Mouse (Mus musculus) hindbrain, postnatal 0 days (tissue): ENCODE measurements around the gene Per1. TPM values are rescaled to one million over a fixed set of nuclear protein-coding genes. Genes with fewer than 3 reads are reported as not detected.

Experiments used
- ATAC-seq: fragments of 200-750 bp; cut with Nextera tagmentation; 2 replicates; pipeline ENCODE4 v1.8.0; 2017; ENCODE audit warnings: mild to moderate bottlenecking, moderate TSS enrichment, moderate library complexity
- DNase-seq: peaks from one replicate; pipeline ENCODE4 v3.0.0-alpha.2; 2015; ENCODE audit warnings: low spot score
- H3K27ac ChIP-seq: fragments of 300-500 bp; sonication (generic); 2 replicates; pipeline ENCODE4 v1.5.1; 2014; ENCODE audit warnings: mild to moderate bottlenecking
- H3K27me3 ChIP-seq: fragments of 300-500 bp; sonication (generic); 2 replicates; pipeline ENCODE4 v1.6.1; 2014; ENCODE audit warnings: low read length, mixed read lengths; ENCODE audit not compliant: insufficient read depth
- H3K36me3 ChIP-seq: fragments of 300-500 bp; sonication (generic); 2 replicates; pipeline ENCODE4 v1.6.1; 2014; ENCODE audit warnings: low read length, mixed read lengths; ENCODE audit not compliant: insufficient read depth
- H3K4me1 ChIP-seq: fragments of 300-500 bp; sonication (generic); 2 replicates; pipeline ENCODE4 v1.6.1; 2014; ENCODE audit warnings: antibody characterized with exemption, low read length, mixed read lengths; ENCODE audit not compliant: insufficient read depth
- H3K4me2 ChIP-seq: fragments of 300-500 bp; sonication (generic); 2 replicates; pipeline ENCODE4 v1.6.1; 2014; ENCODE audit warnings: low read depth, mild to moderate bottlenecking, low read length, moderate library complexity, mixed read lengths
- H3K4me3 ChIP-seq: fragments of 300-500 bp; sonication (generic); 2 replicates; pipeline ENCODE4 v1.5.1; 2014; ENCODE audit warnings: low read length
- H3K9ac ChIP-seq: fragments of 300-500 bp; sonication (generic); replicated peaks from 2 replicates; pipeline ENCODE4 v1.6.1; 2014; ENCODE audit warnings: mild to moderate bottlenecking, low read length, moderate library complexity, mixed read lengths
- H3K9me3 ChIP-seq: fragments of 300-500 bp; sonication (generic); 2 replicates; pipeline ENCODE4 v1.6.1; 2016; ENCODE audit warnings: low read length, mixed read lengths
- CTCF ChIP-seq: IDR thresholded peaks from 2 replicates; pipeline ENCODE4 v1.5.1; 2016; ENCODE audit warnings: antibody characterized with exemption, control low read depth, low read depth
- WGBS: fragments of 180-500 bp; shearing (Covaris S2); extraction: QIAGEN DNeasy Blood & Tissue Kit; methylation state at CpG from one replicate; pipeline ENCODE4 v1.1.7; 2014; 5-methylcytosine and 5-hydroxymethylcytosine counted together
- polyA plus RNA-seq: library from polyadenylated mRNA; unstranded; fragments of >200 nt; fragmentation: Nextera tagmentation; extraction: Ambion mirVana; gene quantifications from 2 replicates; pipeline ENCODE4 v1.2.1, GENCODE M21; 2015
- total RNA-seq: library from RNA; depleted of rRNA; stranded (reverse); fragments of >200 nt; gene quantifications from 2 replicates; pipeline ENCODE4 v1.2.3, GENCODE M21; 2014

Gene Per1
- total and polyA plus RNA-seq, 2 experiments from 2014 or later: 15.9 to 27.1 TPM

GRCm38 (mm10) chr11:69074776-69075069 is 20.3 kb upstream of the Per1 start:
- H3K36me3 ChIP-seq: no peaks in the 10 kb centered on the region

GRCm38 (mm10) chr11:69075764-69076479 is 19.1 kb upstream of the Per1 start:
- no peak overlapping the region for H3K4me3 ChIP-seq
- H3K4me1 ChIP-seq: peaks cover 6% of the 10 kb centered on the region; the same call in 1 of the 2 replicates
- TF ChIP-seq CTCF: no peak
- DNase-seq (no peak), ATAC-seq (no peak)
- no peaks in the 10 kb centered on the region for H3K36me3 ChIP-seq
- no peaks in the 10 kb centered on the region for H3K27me3 ChIP-seq
- no peak overlapping the region for H3K27ac ChIP-seq
- no peaks in the 10 kb centered on the region for H3K9me3 ChIP-seq
- H3K4me2 ChIP-seq: no peak overlapping the region
- H3K9ac ChIP-seq: no peak overlapping the region
- WGBS: 48% methylated on average over 8 of the region's 9 CpGs

More at GRCm38 (mm10) chr11:69074776-69075069, 20.3 kb upstream of the Per1 start:
- Histone ChIP-seq H3K27ac (no peak overlapping the region), H3K4me1 (peaks cover 8% of the 10 kb centered on the region; the same call in 1 of the 2 replicates), H3K4me2 (no peak overlapping the region), H3K9me3 (no peaks in the 10 kb centered on the region), H3K9ac (no peak overlapping the region), H3K4me3 (no peak overlapping the region), H3K27me3 (no peaks in the 10 kb centered on the region)
- DNase-seq (no peak), ATAC-seq (no peak)
- no peak for TF ChIP-seq CTCF
- 45% methylated on average over 2 of the region's 2 CpGs for WGBS

GRCm38 (mm10) chr11:69076572-69076971 is 18.4 kb upstream of the Per1 start:
- TF ChIP-seq CTCF: no peak
- H3K4me3 ChIP-seq: no peak overlapping the region
- no peak overlapping the region for H3K4me2 ChIP-seq
- no peaks in the 10 kb centered on the region for H3K9me3 ChIP-seq
- H3K27ac ChIP-seq: no peak overlapping the region
- DNase-seq (peak; percentile 64), ATAC-seq (no peak)
- H3K36me3 ChIP-seq: no peaks in the 10 kb centered on the region
- WGBS: 51% methylated on average over 5 of the region's 5 CpGs
- H3K4me1 ChIP-seq: peaks cover under 1% of the 10 kb centered on the region; the same call in 1 of the 2 replicates
- no peaks in the 10 kb centered on the region for H3K27me3 ChIP-seq
- H3K9ac ChIP-seq: no peak overlapping the region

- H3K27ac ChIP-seq: no peak overlapping the region
- no peak for TF ChIP-seq CTCF
- H3K36me3 ChIP-seq: no peaks in the 10 kb centered on the region
- no peak overlapping the region for H3K9ac ChIP-seq
- no peak for ATAC-seq
- H3K27me3 ChIP-seq: no peaks in the 10 kb centered on the region
- H3K9me3 ChIP-seq: no peaks in the 10 kb centered on the region
- no peak overlapping the region for H3K4me2 ChIP-seq
- DNase-seq: no peak
- H3K4me1 ChIP-seq: no peaks in the 10 kb centered on the region; the same call in 1 of the 2 replicates
- WGBS: 90% methylated on average over 9 of the region's 9 CpGs
- H3K4me3 ChIP-seq: no peak overlapping the region
Observed at GRCm38 (mm10) chr11:69077316-69077715, 17.7 kb upstream of the Per1 start.

GRCm38 (mm10) chr11:69078041-69078440 is 17.0 kb upstream of the Per1 start:
- no peak for TF ChIP-seq CTCF
- no peak overlapping the region for H3K27ac ChIP-seq
- no peak for ATAC-seq
- no peak overlapping the region for H3K9ac ChIP-seq
- H3K4me1 ChIP-seq: no peaks in the 10 kb centered on the region
- DNase-seq: no peak
- H3K9me3 ChIP-seq: no peaks in the 10 kb centered on the region
- WGBS: 82% methylated on average over 6 of the region's 6 CpGs
- H3K36me3 ChIP-seq: no peaks in the 10 kb centered on the region
- H3K4me2 ChIP-seq: no peak overlapping the region
- no peaks in the 10 kb centered on the region for H3K27me3 ChIP-seq
- no peak overlapping the region for H3K4me3 ChIP-seq

GRCm38 (mm10) chr11:69078805-69079438 is 16.1 kb upstream of the Per1 start:
- H3K36me3 ChIP-seq: no peaks in the 10 kb centered on the region
- no peak overlapping the region for H3K9ac ChIP-seq
- no peak for ATAC-seq
- no peak overlapping the region for H3K4me2 ChIP-seq
- TF ChIP-seq CTCF: no peak
- no peaks in the 10 kb centered on the region for H3K4me1 ChIP-seq
- H3K27me3 ChIP-seq: no peaks in the 10 kb centered on the region
- no peak for DNase-seq
- H3K27ac ChIP-seq: no peak overlapping the region
- 74% methylated on average over 5 of the region's 5 CpGs for WGBS
- H3K9me3 ChIP-seq: no peaks in the 10 kb centered on the region
- no peak overlapping the region for H3K4me3 ChIP-seq
